1 mouse cellular context compared by ENCODE assay signal in the genomic region with DNA sequence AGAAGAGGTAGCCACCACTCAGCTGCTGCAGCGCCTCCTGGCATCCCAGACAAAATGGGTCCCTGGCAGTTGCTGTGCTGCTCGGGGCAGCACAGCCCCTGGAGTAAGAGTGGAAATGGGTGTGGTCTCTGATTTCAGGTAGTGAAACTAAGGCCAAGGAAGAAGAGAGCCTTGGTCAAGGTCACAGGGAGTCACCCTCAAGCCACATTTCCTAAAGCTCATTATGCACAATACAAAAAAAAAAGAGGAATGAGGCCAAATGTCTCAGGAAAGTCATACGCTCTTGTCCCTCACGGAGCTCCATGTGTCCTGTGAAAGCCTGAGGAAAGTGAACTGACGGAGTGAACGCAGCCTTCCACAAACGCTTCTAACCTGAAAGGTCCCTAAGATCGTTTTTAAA.
TF ChIP-seq lines count a peak whose summit lies in the region.

No protein-coding gene starts in this region.

TF ChIP-seq in CH12.LX, 34 proteins besides CTCF, POLR2A, EP300 and RAD21 (continued from another document):
- TF ChIP-seq MXI1 (IDR thresholded peaks at IDR 0.05; ENCODE audit: low read depth, low read length) (no peak), PAX5 (IDR thresholded peaks at IDR 0.05; ENCODE audit: low read length) (no peak), RCOR1 (conservative IDR thresholded peaks at IDR 0.05; ENCODE audit: low read depth, low read length) (0 out of 2 replicates have a peak, but pooled peaks have one; percentile 44), SIN3A (IDR thresholded peaks at IDR 0.05; ENCODE audit: low read length) (peak; percentile 54; the same call in 1 of the 2 replicates), SMC3 (IDR thresholded peaks at IDR 0.05; ENCODE audit: low read depth, low read length) (peak; percentile 21; the same call in 1 of the 2 replicates), ZNF384 (IDR thresholded peaks at IDR 0.05; ENCODE audit: low read depth, low read length) (peak; percentile 82), ZKSCAN1 (IDR thresholded peaks at IDR 0.05; ENCODE audit: borderline replicate concordance, low read depth, low read length) (no peak)
